Mouse (Mus musculus): Measurements from ENCODE around the gene Tbc1d5. TPM values are rescaled to one million over a fixed set of nuclear protein-coding genes. Genes with fewer than 3 reads are reported as not detected.
A peak's percentile ranks its signal among the peaks of the same experiment; 100 is the strongest.

The Tbc1d5 gene
- polyA plus RNA-seq (2012; rRNA removed) = 2.9 TPM in 2 replicates
- 3.2 and 3.4 TPM in 2 replicates for polyA plus RNA-seq (2014; fragmentation: Nextera tagmentation; extraction: Ambion mirVana)

DNA sequence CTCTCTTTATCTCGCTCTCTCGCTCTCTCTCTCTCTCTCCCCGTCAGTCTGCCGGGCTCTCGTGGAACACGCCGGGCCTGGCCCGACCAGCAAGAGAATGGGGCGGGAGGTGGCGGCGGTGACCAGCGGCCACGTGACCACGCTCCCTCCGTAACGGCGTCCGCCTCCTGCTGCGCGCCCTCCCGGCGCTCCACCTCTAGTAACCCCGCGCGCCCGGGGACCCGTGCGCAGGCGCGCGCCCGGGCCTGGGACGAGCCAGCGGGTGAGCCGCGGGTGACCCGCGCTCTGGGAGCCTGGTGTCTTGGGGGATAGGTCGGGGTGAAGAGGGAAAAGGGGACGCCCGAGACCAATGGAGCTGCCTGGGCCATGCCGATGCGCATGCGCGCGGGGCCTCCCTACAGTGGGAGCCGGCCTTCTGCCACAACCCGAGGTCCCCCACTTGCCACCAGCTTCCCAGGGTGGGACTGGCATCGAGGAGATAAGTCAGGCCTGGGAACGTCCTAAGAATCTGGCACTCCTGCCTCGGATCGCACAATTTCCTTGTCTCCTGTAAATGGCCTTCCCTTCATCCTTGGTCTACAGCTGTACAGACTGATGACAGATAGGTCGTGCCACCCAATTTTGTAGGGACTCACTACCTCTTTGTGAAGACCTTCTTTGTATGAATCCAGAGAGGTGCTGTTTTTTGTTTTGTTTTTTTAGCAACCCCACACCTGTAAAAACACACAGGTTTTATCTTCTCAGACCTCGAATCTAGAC is at the start of gene Tbc1d5:
Tbc1d5 (minus strand) TSS at position 158 of the 759 bp plus-strand sequence.
- H3K4me2 ChIP-seq (ENCODE audit: low read depth) = peak within 1 kb of the TSS; percentile 88
- TF ChIP-seq CTCF (IDR thresholded peaks at IDR 0.05; ENCODE audit: low read depth) (no peak), EP300 (IDR thresholded peaks at IDR 0.05; ENCODE audit: low read depth) (no peak)
- peak within 1 kb of the TSS; percentile 73 to 92 for H3K4me3 ChIP-seq (ENCODE audit: insufficient read depth in 1 of 2, low read depth in 2 of 2, low read length in 2 of 2)
- no peaks in the 10 kb centered on the region for H3K36me3 ChIP-seq (replicated peaks; ENCODE audit: control insufficient read depth, insufficient read depth, low read depth)
- H3K27ac ChIP-seq = peak within 1 kb of the TSS; percentile 82
- H3K9me3 ChIP-seq (ENCODE audit: control insufficient read depth, low read length) = no peaks in the 10 kb centered on the region
- peaks cover 0 to 2% of the 10 kb centered on the region in 2 experiments; a peak in 2 of 4 replicates for H3K4me1 ChIP-seq (replicated peaks; ENCODE audit: control insufficient read depth in 2 of 2, insufficient read depth in 2 of 2, low read length in 1 of 2)
- H3K9ac ChIP-seq (replicated peaks) = peak within 1 kb of the TSS; percentile 96
- DNase-seq (ENCODE audit: low read depth in 3 of 3, low spot score in 3 of 3) = peak; percentile 69 to 73 (median 72)
- peak; percentile 96 for ATAC-seq (ENCODE audit: insufficient read depth)
- 2% methylated on average over 54 of the region's 54 CpGs for WGBS (ENCODE audit: insufficient replicate concordance)
- no peaks in the 10 kb centered on the region for H3K27me3 ChIP-seq (ENCODE audit: control insufficient read depth, insufficient read depth, low read length)

DNA sequence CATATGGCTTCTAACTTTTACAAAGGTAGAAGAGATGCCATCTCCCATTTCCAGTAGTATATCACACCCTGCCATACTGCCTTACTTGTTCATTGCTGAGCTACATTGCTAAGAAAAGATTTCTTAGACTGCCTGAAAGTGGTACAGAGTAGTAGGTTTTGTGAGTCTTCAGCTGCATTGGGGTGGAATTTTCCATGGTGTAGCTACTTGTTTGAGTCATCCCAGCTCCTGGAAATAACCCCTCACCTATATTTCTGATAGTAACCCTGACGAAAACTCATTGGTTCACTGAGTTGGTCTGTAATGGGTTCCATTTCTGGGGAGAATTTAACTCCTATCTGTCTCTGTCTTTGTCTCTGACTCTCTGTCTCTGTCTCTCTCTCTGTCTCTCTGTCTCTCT is 46.9 kb upstream of the Tbc1d5 start:
- no peak for ATAC-seq (ENCODE audit: insufficient read depth)
- H3K27me3 ChIP-seq (ENCODE audit: control insufficient read depth, insufficient read depth, low read length) = no peaks in the 10 kb centered on the region
- no peak for DNase-seq (ENCODE audit: low read depth in 3 of 3, low spot score in 3 of 3)
- no peak overlapping the region for H3K9ac ChIP-seq (replicated peaks)
- no peaks in the 10 kb centered on the region for H3K4me1 ChIP-seq (replicated peaks; ENCODE audit: control insufficient read depth in 2 of 2, insufficient read depth in 2 of 2, low read length in 1 of 2)
- H3K9me3 ChIP-seq (ENCODE audit: control insufficient read depth, low read length) = no peaks in the 10 kb centered on the region
- H3K27ac ChIP-seq = no peak overlapping the region
- no peak overlapping the region for H3K4me2 ChIP-seq (ENCODE audit: low read depth)
- H3K36me3 ChIP-seq (replicated peaks; ENCODE audit: control insufficient read depth, insufficient read depth, low read depth) = no peaks in the 10 kb centered on the region
- 56% methylated on average over 1 of the region's 1 CpGs for WGBS (ENCODE audit: insufficient replicate concordance)
- no peak overlapping the region for H3K4me3 ChIP-seq (ENCODE audit: insufficient read depth in 1 of 2, low read depth in 2 of 2, low read length in 2 of 2)
- TF ChIP-seq EP300 (IDR thresholded peaks at IDR 0.05; ENCODE audit: low read depth) (no peak), CTCF (IDR thresholded peaks at IDR 0.05; ENCODE audit: low read depth) (no peak)

DNA sequence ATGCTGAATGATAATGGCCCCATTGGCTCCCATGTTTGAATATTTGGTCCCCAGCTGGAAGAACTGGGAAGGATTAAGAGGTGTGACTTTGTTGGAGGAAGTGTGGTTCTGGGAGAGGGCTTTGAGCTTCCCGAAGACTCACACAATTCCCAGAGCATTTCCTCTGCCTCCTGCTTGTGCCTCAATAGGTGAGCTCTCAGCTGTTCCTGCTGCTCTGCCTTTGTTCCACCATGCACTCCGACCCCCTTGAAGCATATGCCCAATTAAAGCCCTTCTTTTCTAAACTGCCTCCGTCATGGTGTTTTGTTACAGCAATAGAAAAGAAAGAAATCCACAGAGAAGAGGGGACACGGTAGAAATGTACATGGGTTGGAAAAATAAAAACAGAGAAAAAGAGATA is 44.0 kb upstream of the Tbc1d5 start:
- H3K4me3 ChIP-seq (ENCODE audit: insufficient read depth in 1 of 2, low read depth in 2 of 2, low read length in 2 of 2) = no peak overlapping the region
- TF ChIP-seq EP300 (IDR thresholded peaks at IDR 0.05; ENCODE audit: low read depth) (no peak), CTCF (IDR thresholded peaks at IDR 0.05; ENCODE audit: low read depth) (no peak)
- 43% methylated on average over 4 of the region's 4 CpGs for WGBS (ENCODE audit: insufficient replicate concordance)
- DNase-seq (ENCODE audit: low read depth in 3 of 3, low spot score in 3 of 3) = no peak
- H3K9ac ChIP-seq (replicated peaks) = no peak overlapping the region
- H3K36me3 ChIP-seq (replicated peaks; ENCODE audit: control insufficient read depth, insufficient read depth, low read depth) = no peaks in the 10 kb centered on the region
- H3K4me1 ChIP-seq (replicated peaks; ENCODE audit: control insufficient read depth in 2 of 2, insufficient read depth in 2 of 2, low read length in 1 of 2) = no peaks in the 10 kb centered on the region
- no peaks in the 10 kb centered on the region for H3K9me3 ChIP-seq (ENCODE audit: control insufficient read depth, low read length)
- no peak for ATAC-seq (ENCODE audit: insufficient read depth)
- no peak overlapping the region for H3K4me2 ChIP-seq (ENCODE audit: low read depth)
- no peak overlapping the region for H3K27ac ChIP-seq
- no peaks in the 10 kb centered on the region for H3K27me3 ChIP-seq (ENCODE audit: control insufficient read depth, insufficient read depth, low read length)

DNA sequence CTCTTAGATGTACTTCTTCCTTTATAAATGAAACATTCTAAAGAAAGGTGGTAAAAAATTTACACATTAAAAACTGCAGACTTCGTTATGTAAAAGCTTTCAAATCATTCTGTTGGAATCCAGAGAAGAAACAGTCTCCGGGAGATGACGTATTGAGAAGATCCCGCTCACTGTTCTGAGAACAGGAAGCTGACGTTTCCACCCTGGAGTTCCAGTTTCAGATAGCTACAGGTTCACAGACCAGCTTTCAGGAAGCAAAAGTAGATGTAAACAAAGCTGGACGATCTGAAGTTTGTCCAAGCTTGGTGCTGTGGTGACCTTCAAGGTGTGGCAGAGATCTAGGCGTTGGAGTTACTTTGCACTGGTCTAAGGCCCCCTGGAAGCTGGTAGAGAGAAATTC is 41.9 kb upstream of the Tbc1d5 start:
- Histone ChIP-seq H3K27me3 (ENCODE audit: control insufficient read depth, insufficient read depth, low read length) (no peaks in the 10 kb centered on the region), H3K9ac (replicated peaks) (no peak overlapping the region), H3K4me1 (replicated peaks; ENCODE audit: control insufficient read depth in 2 of 2, insufficient read depth in 2 of 2, low read length in 1 of 2) (no peaks in the 10 kb centered on the region), H3K4me3 (ENCODE audit: insufficient read depth in 1 of 2, low read depth in 2 of 2, low read length in 2 of 2) (no peak overlapping the region), H3K4me2 (ENCODE audit: low read depth) (no peak overlapping the region), H3K36me3 (replicated peaks; ENCODE audit: control insufficient read depth, insufficient read depth, low read depth) (no peaks in the 10 kb centered on the region), H3K9me3 (ENCODE audit: control insufficient read depth, low read length) (no peaks in the 10 kb centered on the region), H3K27ac (no peak overlapping the region)
- DNase-seq (ENCODE audit: low read depth in 3 of 3, low spot score in 3 of 3) = no peak
- TF ChIP-seq EP300 (IDR thresholded peaks at IDR 0.05; ENCODE audit: low read depth) (no peak), CTCF (IDR thresholded peaks at IDR 0.05; ENCODE audit: low read depth) (no peak)
- ATAC-seq (ENCODE audit: insufficient read depth) = no peak
- WGBS (ENCODE audit: insufficient replicate concordance) = 34% methylated on average over 7 of the region's 7 CpGs

DNA sequence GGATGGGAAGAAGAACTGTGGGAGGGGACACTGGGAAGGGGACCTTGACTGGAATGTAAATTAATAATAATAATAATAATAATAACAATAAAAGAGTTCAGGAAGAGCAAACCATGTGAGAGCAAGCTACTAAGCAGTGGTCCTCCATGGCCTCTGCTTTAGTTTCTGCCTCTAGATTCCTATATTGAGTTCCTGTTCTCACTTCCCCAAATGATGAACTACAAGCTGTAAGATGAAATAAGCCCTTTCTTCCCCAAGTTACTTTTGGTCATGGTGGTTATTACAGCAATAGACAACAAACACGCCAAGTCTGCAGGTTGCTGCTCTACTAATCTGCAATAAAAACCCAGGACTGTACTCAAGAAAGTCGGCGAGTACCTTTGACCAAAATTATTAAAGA is 40.7 kb upstream of the Tbc1d5 start:
- ATAC-seq (ENCODE audit: insufficient read depth) (no peak), DNase-seq (ENCODE audit: low read depth in 3 of 3, low spot score in 3 of 3) (no peak)
- TF ChIP-seq CTCF (IDR thresholded peaks at IDR 0.05; ENCODE audit: low read depth) = no peak
- TF ChIP-seq EP300 (IDR thresholded peaks at IDR 0.05; ENCODE audit: low read depth) = no peak
- H3K9me3 ChIP-seq (ENCODE audit: control insufficient read depth, low read length) = no peaks in the 10 kb centered on the region
- H3K36me3 ChIP-seq (replicated peaks; ENCODE audit: control insufficient read depth, insufficient read depth, low read depth) = no peaks in the 10 kb centered on the region
- H3K9ac ChIP-seq (replicated peaks) = no peak overlapping the region
- no peak overlapping the region for H3K27ac ChIP-seq
- H3K27me3 ChIP-seq (ENCODE audit: control insufficient read depth, insufficient read depth, low read length) = no peaks in the 10 kb centered on the region
- H3K4me1 ChIP-seq (replicated peaks; ENCODE audit: control insufficient read depth in 2 of 2, insufficient read depth in 2 of 2, low read length in 1 of 2) = no peaks in the 10 kb centered on the region
- WGBS (ENCODE audit: insufficient replicate concordance) = 53% methylated on average over 3 of the region's 3 CpGs
- no peak overlapping the region for H3K4me3 ChIP-seq (ENCODE audit: insufficient read depth in 1 of 2, low read depth in 2 of 2, low read length in 2 of 2)
- H3K4me2 ChIP-seq (ENCODE audit: low read depth) = no peak overlapping the region
